Mouse (Mus musculus): ENCODE results near the gene Clasp1. TPM values are rescaled to one million over a fixed set of nuclear protein-coding genes. Genes with fewer than 3 reads are reported as not detected.

Gene Clasp1
- total and polyA plus RNA-seq, 3 experiments = 13.9 to 21.3 TPM; not detected in 1

GRCm38 (mm10) chr1:118367970-118368369 is 20.9 kb upstream of the Clasp1 start (continued):
- peak; percentile 70 for TF ChIP-seq MYC (IDR thresholded peaks at IDR 0.05; ENCODE audit: low read depth, low read length)
- peak; percentile 20 to 53 (median 30); a peak in 4 of 6 replicates for TF ChIP-seq CTCF (IDR thresholded peaks at IDR 0.05 in 2 of 3, conservative IDR thresholded peaks at IDR 0.05 in 1 of 3; ENCODE audit: control insufficient read depth in 1 of 3, insufficient read depth in 1 of 3, low read depth in 2 of 3, low read length in 3 of 3, poor library complexity in 1 of 3, severe bottlenecking in 1 of 3)
- no peak for TF ChIP-seq BHLHE40 (IDR thresholded peaks at IDR 0.05; ENCODE audit: borderline replicate concordance, low read depth, low read length)
- peak; percentile 58 for TF ChIP-seq ZC3H11A (IDR thresholded peaks at IDR 0.05; ENCODE audit: low read depth, low read length)

GRCm38 (mm10) chr1:118368721-118369461 is 20.0 kb upstream of the Clasp1 start:
- no peaks in the 10 kb centered on the region for H3K9me3 ChIP-seq (replicated peaks; ENCODE audit: insufficient read depth, low read length)
- TF ChIP-seq MAFK (IDR thresholded peaks at IDR 0.05; ENCODE audit: borderline replicate concordance, low read depth, low read length) = no peak
- no peak for TF ChIP-seq KAT2A (conservative IDR thresholded peaks at IDR 0.05; ENCODE audit: low read depth, low read length)
- no peak for TF ChIP-seq GATA1 (IDR thresholded peaks at IDR 0.05; ENCODE audit: low read depth, low read length)
- no peak for TF ChIP-seq POLR2AphosphoS2 (IDR thresholded peaks at IDR 0.05; ENCODE audit: low read length)
- no peak for TF ChIP-seq UBTF (IDR thresholded peaks at IDR 0.05; ENCODE audit: borderline replicate concordance, insufficient read depth, low read depth, low read length)
- no peak for TF ChIP-seq ZMIZ1 (IDR thresholded peaks at IDR 0.05; ENCODE audit: low read depth, low read length)
- TF ChIP-seq E2F4 (IDR thresholded peaks at IDR 0.05; ENCODE audit: borderline replicate concordance, low read depth, low read length) = no peak
- no peak for TF ChIP-seq SMC3 (IDR thresholded peaks at IDR 0.05; ENCODE audit: low read depth, low read length)
- no peaks in the 10 kb centered on the region for H3K4me1 ChIP-seq (ENCODE audit: control insufficient read depth in 1 of 2, insufficient read depth in 2 of 2, low read length in 2 of 2)
- no peaks in the 10 kb centered on the region for H3K79me2 ChIP-seq (ENCODE audit: control insufficient read depth, insufficient read depth, low read length, poor library complexity)
- no peaks in the 10 kb centered on the region; a peak in 1 of 4 replicates for H3K27me3 ChIP-seq (ENCODE audit: control insufficient read depth in 1 of 2, insufficient read depth in 2 of 2, low read length in 2 of 2)
- no peak overlapping the region for H3K4me3 ChIP-seq (ENCODE audit: control insufficient read depth in 1 of 2, insufficient read depth in 1 of 2, low read depth in 2 of 2, low read length in 2 of 2)
- no peak overlapping the region for H3K27ac ChIP-seq (ENCODE audit: control insufficient read depth, low read depth, low read length)
- no peak for DNase-seq (ENCODE audit: low read depth, low spot score)
- no peak overlapping the region for H3K9ac ChIP-seq (ENCODE audit: control insufficient read depth, low read depth, low read length, poor library complexity, severe bottlenecking)
- no peaks in the 10 kb centered on the region; a peak in 1 of 4 replicates for H3K36me3 ChIP-seq (ENCODE audit: control insufficient read depth in 1 of 2, insufficient read depth in 2 of 2, low read length in 2 of 2)

DNA sequence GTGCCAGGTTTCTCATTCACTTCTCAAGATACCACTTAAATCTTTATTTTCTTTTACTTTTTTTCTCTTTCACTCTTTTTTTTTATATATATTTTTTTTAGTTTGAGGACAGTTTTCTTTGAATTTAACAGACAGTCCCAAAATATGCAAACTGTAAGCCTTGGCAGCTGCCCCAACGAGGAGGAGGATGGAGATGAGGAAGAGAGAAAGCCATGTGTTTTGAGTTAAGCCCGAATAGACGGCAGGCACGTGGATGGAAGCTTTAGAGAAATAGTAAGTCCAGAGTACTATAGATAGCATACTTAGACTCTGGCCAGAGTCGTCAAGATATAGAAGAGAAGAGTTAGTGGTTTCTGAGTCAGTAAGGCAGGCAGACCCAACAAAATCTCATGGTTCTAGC is 11.1 kb upstream of the Clasp1 start:
- DNase-seq (ENCODE audit: low read depth, low spot score) = no peak
- Histone ChIP-seq H3K4me3 (ENCODE audit: control insufficient read depth in 1 of 2, insufficient read depth in 1 of 2, low read depth in 2 of 2, low read length in 2 of 2) (no peak overlapping the region), H3K27ac (ENCODE audit: control insufficient read depth, low read depth, low read length) (no peak overlapping the region), H3K79me2 (ENCODE audit: control insufficient read depth, insufficient read depth, low read length, poor library complexity) (no peaks in the 10 kb centered on the region), H3K9me3 (replicated peaks; ENCODE audit: insufficient read depth, low read length) (no peaks in the 10 kb centered on the region), H3K36me3 (ENCODE audit: control insufficient read depth in 1 of 2, insufficient read depth in 2 of 2, low read length in 2 of 2) (no peaks in the 10 kb centered on the region), H3K4me1 (ENCODE audit: control insufficient read depth in 1 of 2, insufficient read depth in 2 of 2, low read length in 2 of 2) (no peaks in the 10 kb centered on the region), H3K9ac (ENCODE audit: control insufficient read depth, low read depth, low read length, poor library complexity, severe bottlenecking) (no peak overlapping the region), H3K27me3 (ENCODE audit: control insufficient read depth in 1 of 2, insufficient read depth in 2 of 2, low read length in 2 of 2) (no peaks in the 10 kb centered on the region; a peak in 1 of 4 replicates)
- TF ChIP-seq ZKSCAN1 (IDR thresholded peaks at IDR 0.05; ENCODE audit: low read depth, low read length) = no peak
- no peak for TF ChIP-seq NRF1 (IDR thresholded peaks at IDR 0.05; ENCODE audit: insufficient read depth, low read depth, low read length, poor library complexity, severe bottlenecking)
- TF ChIP-seq MYC (IDR thresholded peaks at IDR 0.05; ENCODE audit: low read depth, low read length) = 0 out of 2 replicates have a peak, but pooled peaks have one; percentile 37
- TF ChIP-seq MXI1 (IDR thresholded peaks at IDR 0.05; ENCODE audit: low read depth, low read length) = peak; percentile 50
- no peak for TF ChIP-seq TCF12 (IDR thresholded peaks at IDR 0.05; ENCODE audit: low read depth, low read length)
- TF ChIP-seq UBTF (IDR thresholded peaks at IDR 0.05; ENCODE audit: borderline replicate concordance, insufficient read depth, low read depth, low read length) = no peak
- no peak for TF ChIP-seq CHD1 (IDR thresholded peaks at IDR 0.05; ENCODE audit: low read depth, low read length)
- TF ChIP-seq HCFC1 (IDR thresholded peaks at IDR 0.05; ENCODE audit: low read depth, low read length) = no peak
- TF ChIP-seq POLR2A (IDR thresholded peaks at IDR 0.05; ENCODE audit: control insufficient read depth in 1 of 2, insufficient read depth in 1 of 2, low read depth in 1 of 2, low read length in 2 of 2, poor library complexity in 1 of 2) = no peak

Measured in MEL (cell line).